Mouse (Mus musculus) embryonic facial prominence, embryonic 14.5 days (tissue): ENCODE results near the gene Sdhaf3. TPM values are rescaled to one million over a fixed set of nuclear protein-coding genes. Genes with fewer than 3 reads are reported as not detected.

Experiments
- ATAC-seq: fragments of 200-750 bp; cut with Nextera tagmentation; 2 replicates; pipeline ENCODE4 v1.8.0; 2017; ENCODE audit warnings: low read depth, moderate number of reproducible peaks, moderate TSS enrichment
- DNase-seq: peaks from one replicate; pipeline ENCODE4 v3.0.0-alpha.2; 2015; ENCODE audit warnings: low spot score
- H3K27ac ChIP-seq: fragments of 300-500 bp; sonication (generic); replicated peaks from 2 replicates; pipeline ENCODE4 v1.5.1; 2014; ENCODE audit warnings: low read depth, mild to moderate bottlenecking, low read length, moderate library complexity
- H3K27me3 ChIP-seq: fragments of 300-500 bp; sonication (generic); replicated peaks from 2 replicates; pipeline ENCODE4 v1.6.1; 2014; ENCODE audit warnings: low read length; ENCODE audit not compliant: control insufficient read depth, insufficient read depth
- H3K36me3 ChIP-seq: fragments of 300-500 bp; sonication (generic); 2 replicates; pipeline ENCODE4 v1.6.1; 2014; ENCODE audit warnings: low read length, mixed read lengths; ENCODE audit not compliant: control insufficient read depth, insufficient read depth
- H3K4me1 ChIP-seq: fragments of 300-500 bp; sonication (generic); 2 replicates; pipeline ENCODE4 v1.6.1; 2014; ENCODE audit warnings: antibody characterized with exemption, low read length; ENCODE audit not compliant: control insufficient read depth, insufficient read depth
- H3K4me2 ChIP-seq: fragments of 300-500 bp; sonication (generic); 2 replicates; pipeline ENCODE4 v1.6.1; 2014; ENCODE audit warnings: low read depth, mild to moderate bottlenecking, low read length, moderate library complexity, mixed read lengths
- H3K4me3 ChIP-seq: fragments of 300-500 bp; sonication (generic); 2 replicates; pipeline ENCODE4 v1.5.1; 2014; ENCODE audit warnings: low read depth, mild to moderate bottlenecking, low read length
- H3K9ac ChIP-seq: fragments of 300-500 bp; sonication (generic); 2 replicates; pipeline ENCODE4 v1.6.1; 2014; ENCODE audit warnings: low read depth, mild to moderate bottlenecking, low read length, moderate library complexity, mixed read lengths
- H3K9me3 ChIP-seq: fragments of 300-500 bp; sonication (generic); 2 replicates; pipeline ENCODE4 v1.6.1; 2016; ENCODE audit warnings: low read length; ENCODE audit not compliant: control insufficient read depth
- WGBS: fragments of 180-500 bp; shearing (Covaris S2); extraction: QIAGEN DNeasy Blood & Tissue Kit; methylation state at CpG from one replicate; pipeline ENCODE4 v1.1.7; 2014; 5-methylcytosine and 5-hydroxymethylcytosine counted together
- polyA plus RNA-seq: library from polyadenylated mRNA; unstranded; fragments of >200 nt; fragmentation: Nextera tagmentation; extraction: Ambion mirVana; gene quantifications from 2 replicates; pipeline ENCODE4 v1.2.1, GENCODE M21; 2014

Sdhaf3 gene
- polyA plus RNA-seq, result 5.7 and 6.0 TPM in 2 replicates

- H3K4me3 ChIP-seq, result peak within 1 kb of the TSS; percentile 61
Measured at GRCm38 (mm10) chr6:6955764-6956561, at the start of gene Sdhaf3. Gene Sdhaf3 (plus strand): TSS chr6:6956004.

GRCm38 (mm10) chr6:6909586-6909985 is 46.2 kb upstream of the Sdhaf3 start:
- WGBS, result 55% methylated on average over 8 of the region's 8 CpGs

More at GRCm38 (mm10) chr6:6955764-6956561, at the start of gene Sdhaf3:
- DNase-seq (peak; percentile 99), ATAC-seq (peak; percentile 99)
- WGBS, result under 1% methylated on average over 49 of the region's 52 CpGs
- H3K9ac ChIP-seq, result peak within 1 kb of the TSS; percentile 70
- no peaks in the 10 kb centered on the region for H3K9me3 ChIP-seq
- no peaks in the 10 kb centered on the region for H3K4me1 ChIP-seq
- H3K36me3 ChIP-seq, result peaks cover 3% of the 10 kb centered on the region; the same call in 1 of the 2 replicates
- H3K27me3 ChIP-seq, result no peaks in the 10 kb centered on the region
- H3K4me2 ChIP-seq, result peak within 1 kb of the TSS; percentile 59
- H3K27ac ChIP-seq, result peak within 1 kb of the TSS; percentile 75

GRCm38 (mm10) chr6:6914304-6914703 is 41.5 kb upstream of the Sdhaf3 start:
- Histone ChIP-seq H3K4me2 (no peak overlapping the region), H3K4me3 (no peak overlapping the region), H3K36me3 (no peaks in the 10 kb centered on the region), H3K9ac (no peak overlapping the region), H3K27me3 (no peaks in the 10 kb centered on the region), H3K27ac (no peak overlapping the region), H3K4me1 (peaks cover 4% of the 10 kb centered on the region; the same call in 1 of the 2 replicates), H3K9me3 (no peaks in the 10 kb centered on the region)
- DNase-seq (no peak), ATAC-seq (no peak)
- 78% methylated on average over 1 of the region's 1 CpGs for WGBS

More at GRCm38 (mm10) chr6:6909586-6909985, 46.2 kb upstream of the Sdhaf3 start:
- DNase-seq (peak; percentile 68), ATAC-seq (no peak)
- Histone ChIP-seq H3K9me3 (no peaks in the 10 kb centered on the region), H3K4me2 (no peak overlapping the region), H3K27ac (no peak overlapping the region), H3K4me3 (no peak overlapping the region), H3K27me3 (no peaks in the 10 kb centered on the region), H3K4me1 (peaks cover 6% of the 10 kb centered on the region; the same call in 1 of the 2 replicates), H3K9ac (no peak overlapping the region), H3K36me3 (no peaks in the 10 kb centered on the region)

- H3K27ac ChIP-seq, result no peak overlapping the region
- peak; percentile 79; the same call in 1 of the 2 replicates for ATAC-seq
- no peak overlapping the region for H3K4me3 ChIP-seq
- no peaks in the 10 kb centered on the region for H3K4me1 ChIP-seq
- no peak overlapping the region for H3K4me2 ChIP-seq
- 32% methylated on average over 5 of the region's 5 CpGs for WGBS
- no peaks in the 10 kb centered on the region for H3K27me3 ChIP-seq
- DNase-seq, result peak; percentile 75
- H3K9me3 ChIP-seq, result no peaks in the 10 kb centered on the region
- H3K9ac ChIP-seq, result no peak overlapping the region
- H3K36me3 ChIP-seq, result no peaks in the 10 kb centered on the region
Measured at GRCm38 (mm10) chr6:6914849-6915525, 40.8 kb upstream of the Sdhaf3 start.

GRCm38 (mm10) chr6:6915526-6915915 is 40.3 kb upstream of the Sdhaf3 start:
- no peaks in the 10 kb centered on the region for H3K9me3 ChIP-seq
- H3K4me3 ChIP-seq, result no peak overlapping the region
- H3K4me1 ChIP-seq, result no peaks in the 10 kb centered on the region
- H3K4me2 ChIP-seq, result no peak overlapping the region
- no peak overlapping the region for H3K9ac ChIP-seq
- ATAC-seq, result no peak
- WGBS, result 52% methylated on average over 9 of the region's 9 CpGs
- DNase-seq, result no peak
- H3K36me3 ChIP-seq, result no peaks in the 10 kb centered on the region
- H3K27ac ChIP-seq, result no peak overlapping the region
- H3K27me3 ChIP-seq, result no peaks in the 10 kb centered on the region

- ATAC-seq (no peak), DNase-seq (no peak)
- Histone ChIP-seq H3K4me1 (no peaks in the 10 kb centered on the region), H3K4me3 (no peak overlapping the region), H3K36me3 (no peaks in the 10 kb centered on the region), H3K9ac (no peak overlapping the region), H3K27me3 (no peaks in the 10 kb centered on the region), H3K4me2 (no peak overlapping the region), H3K27ac (no peak overlapping the region), H3K9me3 (no peaks in the 10 kb centered on the region)
- WGBS, result over 99% methylated on average over 4 of the region's 4 CpGs
Measured at GRCm38 (mm10) chr6:6917334-6917733, 38.5 kb upstream of the Sdhaf3 start.

- H3K27ac ChIP-seq, result no peak overlapping the region
- no peak overlapping the region for H3K9ac ChIP-seq
- ATAC-seq, result no peak
- H3K4me2 ChIP-seq, result no peak overlapping the region
- no peak overlapping the region for H3K4me3 ChIP-seq
- H3K4me1 ChIP-seq, result no peaks in the 10 kb centered on the region
- DNase-seq, result no peak
- no peaks in the 10 kb centered on the region for H3K27me3 ChIP-seq
- no peaks in the 10 kb centered on the region for H3K9me3 ChIP-seq
- H3K36me3 ChIP-seq, result no peaks in the 10 kb centered on the region
- WGBS, result 48% methylated on average over 1 of the region's 1 CpGs
Measured at GRCm38 (mm10) chr6:6925264-6925663, 30.5 kb upstream of the Sdhaf3 start.

- H3K36me3 ChIP-seq, result no peaks in the 10 kb centered on the region
- H3K4me1 ChIP-seq, result no peaks in the 10 kb centered on the region
- no peaks in the 10 kb centered on the region for H3K27me3 ChIP-seq
- no peak overlapping the region for H3K27ac ChIP-seq
- no peak overlapping the region for H3K9ac ChIP-seq
- 78% methylated on average over 4 of the region's 4 CpGs for WGBS
- H3K4me2 ChIP-seq, result no peak overlapping the region
- DNase-seq (no peak), ATAC-seq (no peak)
- H3K9me3 ChIP-seq, result no peaks in the 10 kb centered on the region
- H3K4me3 ChIP-seq, result no peak overlapping the region
Measured at GRCm38 (mm10) chr6:6930831-6931230, 25.0 kb upstream of the Sdhaf3 start.
